In genomic region chr4:43497405-43497804, GRCm38 (mm10) we compare ENCODE assay signal across 15 mouse cellular contexts. TPM values are rescaled to one million over a fixed set of nuclear protein-coding genes. Genes with fewer than 3 reads are reported as not detected.
DNase-seq lines count a peak whose midpoint lies in the region; ATAC-seq lines count a peak whose summit lies in the region.
"Had no signal": no experiment of that assay in that cellular context is flagged by ENCODE, and none has a peak within 500 bp of the region (broad histone marks: within the 10 kb centered on the region; RNA-seq: fewer than 3 reads in every experiment).

No protein-coding gene starts in this region.

- 83% methylated on average over 8 of the region's 8 CpGs for WGBS in heart, embryonic 12.5 days
- 91% methylated on average over 8 of the region's 8 CpGs for WGBS in liver, embryonic 16.5 days (ENCODE audit: insufficient replicate concordance)

- H3K9me3 ChIP-seq in heart, embryonic 12.5 days (replicated peaks), result no peaks in the 10 kb centered on the region
- H3K9me3 ChIP-seq in megakaryocyte, embryonic 14.5 days, result no peaks in the 10 kb centered on the region
- H3K9me3 ChIP-seq in liver, embryonic 16.5 days (replicated peaks; ENCODE audit: control insufficient read depth, low read length), result no peaks in the 10 kb centered on the region
- H3K9me3 ChIP-seq: limb, embryonic 15.5 days had no signal

- ATAC-seq in heart, embryonic 12.5 days (ENCODE audit: insufficient number of reproducible peaks, low FRiP score), result no peak
- no peak for ATAC-seq in megakaryocyte, adult 5-6 weeks (ENCODE audit: poor library complexity, severe bottlenecking)
- ATAC-seq in liver, embryonic 16.5 days (ENCODE audit: low read depth), result no peak
- ATAC-seq in megakaryocyte progenitor cell, adult 5-6 weeks (replicated peaks; ENCODE audit: poor library complexity), result no peak
- ATAC-seq: Patski had no signal

- peaks cover 50% of the 10 kb centered on the region for H3K4me1 ChIP-seq in heart, embryonic 12.5 days (replicated peaks)
- peaks cover 79% of the 10 kb centered on the region for H3K4me1 ChIP-seq in megakaryocyte, embryonic 14.5 days
- peaks cover 42% of the 10 kb centered on the region for H3K4me1 ChIP-seq in liver, embryonic 16.5 days (ENCODE audit: control insufficient read depth, low read depth, low read length)

- peak overlapping the region; percentile 75; the same call in 1 of the 2 replicates for H3K9ac ChIP-seq in heart, embryonic 12.5 days
- H3K9ac ChIP-seq in liver, embryonic 16.5 days (ENCODE audit: low read depth, low read length), result no peak overlapping the region; the same call in 1 of the 2 replicates
- H3K9ac ChIP-seq: limb, embryonic 15.5 days had no signal

- intact Hi-C loops in heart, postnatal 10 days (cut with DNase I), result no loop called here

- no peak for DNase-seq in heart, postnatal 10 days
- DNase-seq in kidney, adult 8-10 months, result peak; percentile 70 to 74
- DNase-seq in right cerebral cortex, postnatal 25 days, result no peak
- DNase-seq: adrenal gland, postnatal 14 days; cerebellum, adult 9-10 months; heart, postnatal 14 days; right cerebral cortex, postnatal 14 days had no signal

- H3K27ac ChIP-seq in heart, embryonic 12.5 days (ENCODE audit: poor library complexity, severe bottlenecking), result no peak overlapping the region
- no peak overlapping the region for H3K27ac ChIP-seq in liver, embryonic 16.5 days (ENCODE audit: low read length)
- H3K27ac ChIP-seq: limb, embryonic 15.5 days had no signal

- peak overlapping the region; percentile 80 for H3K4me2 ChIP-seq in heart, embryonic 12.5 days
- 0 out of 2 replicates have a peak overlapping the region, but pooled peaks have one; percentile 85 for H3K4me2 ChIP-seq in liver, embryonic 16.5 days (ENCODE audit: low read depth, low read length)

- no peaks in the 10 kb centered on the region for H3K27me3 ChIP-seq in heart, embryonic 12.5 days (replicated peaks)
- no peaks in the 10 kb centered on the region for H3K27me3 ChIP-seq in megakaryocyte, embryonic 14.5 days (replicated peaks)
- no peaks in the 10 kb centered on the region for H3K27me3 ChIP-seq in liver, embryonic 16.5 days (ENCODE audit: control insufficient read depth, insufficient read depth, low read depth, low read length)
- H3K27me3 ChIP-seq: limb, embryonic 15.5 days; Patski had no signal

- H3K36me3 ChIP-seq in heart, embryonic 12.5 days, result peaks cover 19% of the 10 kb centered on the region
- peaks cover 44% of the 10 kb centered on the region for H3K36me3 ChIP-seq in megakaryocyte, embryonic 14.5 days (replicated peaks; ENCODE audit: low read length)
- H3K36me3 ChIP-seq in liver, embryonic 16.5 days (ENCODE audit: control insufficient read depth, insufficient read depth), result peaks cover 24% of the 10 kb centered on the region

- H3K4me3 ChIP-seq in heart, embryonic 12.5 days, result no peak overlapping the region
- peak overlapping the region; percentile 14 for H3K4me3 ChIP-seq in megakaryocyte, embryonic 14.5 days (replicated peaks)
- peak overlapping the region; percentile 83 for H3K4me3 ChIP-seq in liver, embryonic 16.5 days (ENCODE audit: low read depth, low read length)

RNA-seq across cellular contexts. Expression of gene Arhgef39, which starts 2.1 kb away (rescaled TPM):
- polyA plus RNA-seq in heart, embryonic 12.5 days (2016; fragmentation: Nextera tagmentation; extraction: Ambion mirVana), result 37.7 and 38.7 TPM in 2 replicates
- 1 to 10 TPM; 4.0 to 5.2 TPM for total RNA-seq in heart, postnatal 10 days (2021)
- 9.6 and 20.9 TPM in 2 replicates for polyA plus RNA-seq in megakaryocyte, embryonic 14.5 days (2012; ENCODE audit: insufficient read depth, low replicate concordance)
- total RNA-seq in megakaryocyte, adult 5-6 weeks (2015), result 54.6 and 60.0 TPM in 2 replicates
- 52.3 and 54.1 TPM in 2 replicates for total RNA-seq in megakaryocyte, adult 5-6 weeks (2017)
- 32.7 and 34.6 TPM in 2 replicates for polyA plus RNA-seq in liver, embryonic 16.5 days (2015; fragmentation: Nextera tagmentation; extraction: Ambion mirVana)
- 44.2 and 55.1 TPM in 2 replicates for total RNA-seq in megakaryocyte progenitor cell, adult 5-6 weeks (2015)
- 47.5 and 65.0 TPM in 2 replicates for total RNA-seq in megakaryocyte progenitor cell, adult 5-6 weeks (2017)

RNA-seq across cellular contexts. Expression of gene Ccdc107, which starts 4.7 kb away (rescaled TPM):
- polyA plus RNA-seq in heart, embryonic 12.5 days (2016; fragmentation: Nextera tagmentation; extraction: Ambion mirVana), result 63.6 and 66.4 TPM in 2 replicates
- 10 to 100 TPM; 26.1 to 27.3 TPM for total RNA-seq in heart, postnatal 10 days (2021)
- 74.6 and 104 TPM in 2 replicates for polyA plus RNA-seq in megakaryocyte, embryonic 14.5 days (2012; ENCODE audit: insufficient read depth, low replicate concordance)
- 16.7 and 17.5 TPM in 2 replicates for total RNA-seq in megakaryocyte, adult 5-6 weeks (2015)
- 23.6 and 32.6 TPM in 2 replicates for total RNA-seq in megakaryocyte, adult 5-6 weeks (2017)
- 35.2 and 37.0 TPM in 2 replicates for polyA plus RNA-seq in liver, embryonic 16.5 days (2015; fragmentation: Nextera tagmentation; extraction: Ambion mirVana)
- total RNA-seq in megakaryocyte progenitor cell, adult 5-6 weeks (2015), result 34.5 and 43.0 TPM in 2 replicates
- 49.6 and 53.9 TPM in 2 replicates for total RNA-seq in megakaryocyte progenitor cell, adult 5-6 weeks (2017)

RNA-seq across cellular contexts. Expression of gene Car9, which starts 9.4 kb away (rescaled TPM):
- polyA plus RNA-seq in heart, embryonic 12.5 days (2016; fragmentation: Nextera tagmentation; extraction: Ambion mirVana), result 1.6 and 2.0 TPM in 2 replicates
- under 1 TPM; 0.30 to 0.79 TPM for total RNA-seq in heart, postnatal 10 days (2021)
- polyA plus RNA-seq in megakaryocyte, embryonic 14.5 days (2012; ENCODE audit: insufficient read depth, low replicate concordance), result 1.4 and 11.2 TPM in 2 replicates
- total RNA-seq in megakaryocyte, adult 5-6 weeks (2015), result 3.0 and 3.5 TPM in 2 replicates
- total RNA-seq in megakaryocyte, adult 5-6 weeks (2017), result 0.41 and 1.1 TPM in 2 replicates
- polyA plus RNA-seq in liver, embryonic 16.5 days (2015; fragmentation: Nextera tagmentation; extraction: Ambion mirVana), result 1.3 and 1.7 TPM in 2 replicates
- 10.4 and 15.0 TPM in 2 replicates for total RNA-seq in megakaryocyte progenitor cell, adult 5-6 weeks (2015)
- total RNA-seq in megakaryocyte progenitor cell, adult 5-6 weeks (2017), result 4.0 and 10.5 TPM in 2 replicates
- polyA plus RNA-seq: Patski had no signal

RNA-seq across cellular contexts. Expression of gene Sit1, which starts 13.9 kb away (rescaled TPM):
- not detected in 2 replicates for polyA plus RNA-seq in heart, embryonic 12.5 days (2016; fragmentation: Nextera tagmentation; extraction: Ambion mirVana)
- total RNA-seq in heart, postnatal 10 days (2021), result under 1 TPM in 1 of 2 experiments, not detected in 1; 0.38 TPM
- 3.9 TPM in 1 of 2 replicates, not detected in the other for polyA plus RNA-seq in megakaryocyte, embryonic 14.5 days (2012; ENCODE audit: insufficient read depth, low replicate concordance)
- total RNA-seq in megakaryocyte, adult 5-6 weeks (2015), result not detected in 2 replicates
- 0.77 TPM in 1 of 2 replicates, not detected in the other for total RNA-seq in megakaryocyte, adult 5-6 weeks (2017)
- polyA plus RNA-seq in liver, embryonic 16.5 days (2015; fragmentation: Nextera tagmentation; extraction: Ambion mirVana), result 0.21 and 0.27 TPM in 2 replicates
- total RNA-seq in megakaryocyte progenitor cell, adult 5-6 weeks (2015), result not detected in 2 replicates
- total RNA-seq in megakaryocyte progenitor cell, adult 5-6 weeks (2017), result not detected in 2 replicates
- total RNA-seq: layer of hippocampus, adult 8-10 months had no signal
- polyA plus RNA-seq: limb, embryonic 15.5 days; Patski had no signal

RNA-seq across cellular contexts. Expression of gene Tpm2, which starts 26.2 kb away (rescaled TPM):
- 153 and 155 TPM in 2 replicates for polyA plus RNA-seq in heart, embryonic 12.5 days (2016; fragmentation: Nextera tagmentation; extraction: Ambion mirVana)
- 10 to 100 TPM; 55.5 to 57.3 TPM for total RNA-seq in heart, postnatal 10 days (2021)
- 4.7 TPM in 1 of 2 replicates, not detected in the other for polyA plus RNA-seq in megakaryocyte, embryonic 14.5 days (2012; ENCODE audit: insufficient read depth, low replicate concordance)
- 0.11 TPM in 1 of 2 replicates, not detected in the other for total RNA-seq in megakaryocyte, adult 5-6 weeks (2015)
- total RNA-seq in megakaryocyte, adult 5-6 weeks (2017), result 0.11 and 0.33 TPM in 2 replicates
- polyA plus RNA-seq in liver, embryonic 16.5 days (2015; fragmentation: Nextera tagmentation; extraction: Ambion mirVana), result 30.0 and 48.9 TPM in 2 replicates
- 0.56 and 3.0 TPM in 2 replicates for total RNA-seq in megakaryocyte progenitor cell, adult 5-6 weeks (2015)
- 3.8 and 5.8 TPM in 2 replicates for total RNA-seq in megakaryocyte progenitor cell, adult 5-6 weeks (2017)

Comparison
In these comparisons a context has a peak if more than half of its experiments do, and no peak if none do; other contexts are left out.
1. DNase-seq: peak in kidney, adult 8-10 months (2 of 2); none in heart, postnatal 10 days (0 of 2) and right cerebral cortex, postnatal 25 days (single experiment).
2. RNA of gene Arhgef39, which starts 2.1 kb away (total RNA-seq): 52.3 to 60.0 TPM in megakaryocyte, adult 5-6 weeks and 44.2 to 65.0 TPM in megakaryocyte progenitor cell, adult 5-6 weeks; 4.0 to 5.2 TPM in heart, postnatal 10 days; every median in the first group is over 4 times any median in the second.